8 mouse cellular contexts compared by ENCODE assay signal in genomic region chr13:93855701-93856183, GRCm38 (mm10).
A peak's percentile ranks its signal among the peaks of the same experiment; 100 is the strongest.
DNase-seq lines count a peak whose midpoint lies in the region; ATAC-seq and TF ChIP-seq lines count a peak whose summit lies in the region.

No protein-coding gene starts in this region.

- H3K9me3 ChIP-seq in intestine, embryonic 15.5 days = no peaks in the 10 kb centered on the region
- no peaks in the 10 kb centered on the region for H3K9me3 ChIP-seq in lung, embryonic 15.5 days

- in situ Hi-C loops in Patski (cut with MboI; ENCODE audit: low pct_unique_long_range_greater_than_20kb) = loop anchor here (5.0 kb wide), 1 partner anchor 58 kb away; no protein-coding TSS in a partner anchor

- H3K4me1 ChIP-seq in intestine, embryonic 15.5 days (replicated peaks) = 0 out of 2 replicates have a peak, but pooled peaks cover 4% of the 10 kb centered on the region
- H3K4me1 ChIP-seq in lung, embryonic 15.5 days = peaks cover 40% of the 10 kb centered on the region

- DNase-seq in layer of hippocampus, adult 9-11 months = peak; percentile 11
- DNase-seq in layer of hippocampus, postnatal 14 days (ENCODE audit: low spot score in 2 of 2) = no peak
- no peak for DNase-seq in Patski (ENCODE audit: low read depth, low spot score)
- DNase-seq in gastrocnemius, adult 18-20 months (ENCODE audit: low spot score) = peak; percentile 28
- no peak for DNase-seq in Muller cell, postnatal 12 days (ENCODE audit: inconsistent ontology term)

- ATAC-seq in Patski = no peak
- peak; percentile 53 for ATAC-seq in intestine, embryonic 15.5 days
- peak; percentile 25; the same call in 1 of the 2 replicates for ATAC-seq in lung, embryonic 15.5 days (ENCODE audit: borderline replicate concordance, extremely low read depth, low FRiP score, low TSS enrichment)
- ATAC-seq in erythroid progenitor cell, adult 5-6 weeks (replicated peaks; ENCODE audit: low FRiP score, poor library complexity, severe bottlenecking) = no peak

- no peaks in the 10 kb centered on the region for H3K27me3 ChIP-seq in Patski
- H3K27me3 ChIP-seq in intestine, embryonic 15.5 days (replicated peaks) = no peaks in the 10 kb centered on the region
- H3K27me3 ChIP-seq in lung, embryonic 15.5 days = no peaks in the 10 kb centered on the region

- CTCF ChIA-PET in Patski (lab: Charles Lee) = interaction anchor here (0.9 kb wide), 1 partner anchor 29 kb away, joined by 3 read pairs; no protein-coding TSS in a partner anchor

- no peak overlapping the region; the same call in 1 of the 2 replicates for H3K4me3 ChIP-seq in intestine, embryonic 15.5 days (replicated peaks)
- H3K4me3 ChIP-seq in lung, embryonic 15.5 days = peak overlapping the region; percentile 4; the same call in 1 of the 2 replicates

- H3K27ac ChIP-seq in intestine, embryonic 15.5 days = no peak overlapping the region
- peak overlapping the region; percentile 79 for H3K27ac ChIP-seq in lung, embryonic 15.5 days

- peak overlapping the region; percentile 27; the same call in 1 of the 2 replicates for H3K4me2 ChIP-seq in intestine, embryonic 15.5 days (replicated peaks)
- peak overlapping the region; percentile 36 for H3K4me2 ChIP-seq in lung, embryonic 15.5 days

- H3K9ac ChIP-seq in intestine, embryonic 15.5 days = no peak overlapping the region
- H3K9ac ChIP-seq in lung, embryonic 15.5 days = no peak overlapping the region

- POLR2A ChIA-PET in Patski (lab: Charles Lee) = no interaction called here

- WGBS in intestine, embryonic 15.5 days = 24% methylated on average over 11 of the region's 11 CpGs
- 10% methylated on average over 11 of the region's 11 CpGs for WGBS in lung, embryonic 15.5 days

- H3K36me3 ChIP-seq in intestine, embryonic 15.5 days = no peaks in the 10 kb centered on the region
- no peaks in the 10 kb centered on the region for H3K36me3 ChIP-seq in lung, embryonic 15.5 days

- TF ChIP-seq CTCF in Patski (IDR thresholded peaks at IDR 0.05) = peak; percentile 34

Comparison
In these comparisons a context has a peak if more than half of its experiments do, and no peak if none do; other contexts are left out.
1. DNase-seq: peak in layer of hippocampus, adult 9-11 months (single experiment) and gastrocnemius, adult 18-20 months (single experiment); none in layer of hippocampus, postnatal 14 days (0 of 2), Patski (single experiment) and Muller cell, postnatal 12 days (single experiment).
2. ATAC-seq: peak in intestine, embryonic 15.5 days (single experiment) and lung, embryonic 15.5 days (single experiment); none in Patski (single experiment) and erythroid progenitor cell, adult 5-6 weeks (single experiment).